Comparison of ENCODE assay signal across 28 mouse cellular contexts in the genomic region with DNA sequence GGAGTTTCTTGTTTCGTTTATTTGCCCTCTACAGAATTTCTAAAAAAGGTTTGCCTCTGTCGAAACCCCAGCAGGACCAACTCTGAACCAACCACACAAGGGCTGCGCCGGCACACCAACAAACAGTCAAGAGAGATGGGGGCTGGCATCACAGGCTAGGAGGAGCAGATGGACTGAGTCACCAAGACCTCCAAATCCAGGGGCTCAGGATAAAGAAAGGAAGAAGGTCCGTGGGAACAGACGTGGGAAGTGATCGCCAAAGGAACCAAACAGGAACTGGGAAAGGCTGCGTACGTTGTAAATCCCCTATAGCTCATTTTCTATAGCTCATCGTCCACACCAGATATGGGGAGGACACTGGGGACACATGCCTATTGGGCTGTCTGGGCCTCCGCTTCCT. TPM values are rescaled to one million over a fixed set of nuclear protein-coding genes. Genes with fewer than 3 reads are reported as not detected.
"Had no signal": no experiment of that assay in that cellular context is flagged by ENCODE, and none has a peak within 500 bp of the region (broad histone marks: within the 10 kb centered on the region; RNA-seq: fewer than 3 reads in every experiment).

No protein-coding gene starts in this region.

- H3K4me3 ChIP-seq: gastrocnemius, adult 2 months; heart, embryonic 10.5 days; heart, embryonic 12.5 days; hindbrain, embryonic 10.5 days; hindbrain, embryonic 12.5 days; hindbrain, embryonic 15.5 days; kidney, embryonic 15.5 days; limb, embryonic 13.5 days; limb, embryonic 15.5 days; liver, embryonic 12.5 days had no signal

- DNase-seq: gastrocnemius, adult 2 months; gastrocnemius, postnatal 10 days; gastrocnemius, postnatal 25 days; heart, adult 18-20 months; heart, postnatal 10 days; heart, postnatal 4 days; kidney, adult 11 months; kidney, adult 2 months; kidney, adult 9 months; kidney, postnatal 14 days; kidney, postnatal 36 days; layer of hippocampus, adult 9-11 months; layer of hippocampus, postnatal 36 days had no signal

- ATAC-seq: hindbrain, postnatal 0 days; intestine, embryonic 16.5 days; liver, embryonic 12.5 days had no signal

- H3K27ac ChIP-seq: gastrocnemius, adult 2 months; heart, embryonic 10.5 days; hindbrain, embryonic 10.5 days; hindbrain, embryonic 12.5 days; hindbrain, embryonic 15.5 days; hindbrain, postnatal 0 days; kidney, embryonic 15.5 days; kidney, postnatal 0 days; limb, embryonic 13.5 days; limb, embryonic 15.5 days; liver, embryonic 12.5 days; liver, embryonic 14.5 days had no signal

RNA-seq across cellular contexts. Expression of a gene that starts 13.7 kb away (rescaled TPM):
- total RNA-seq: granulocyte monocyte progenitor cell, adult 5-6 weeks; liver, adult 2 months had no signal
